Mouse (Mus musculus) gastrocnemius, postnatal 10 days (tissue): ENCODE measurements around the gene Rnf146. TPM values are rescaled to one million over a fixed set of nuclear protein-coding genes. Genes with fewer than 3 reads are reported as not detected.
"Not testable (repeated sequence)": the region's sequence is repeated elsewhere in the genome, so short reads cannot be mapped to it uniquely, and the experiment has no call there.

Experiments
- DNase-seq: peaks from one replicate; pipeline ENCODE4 v3.0.0; 2021; ENCODE audit warnings: mixed read lengths
- long read RNA-seq, 2 experiments: library from polyadenylated mRNA; stranded (forward); transcript quantifications; one replicate each; pipeline ENCODE4 v2.0.0; 2021
- total RNA-seq, 2 experiments: library from RNA; stranded (reverse); gene quantifications; 2 replicates each; pipeline ENCODE4 v1.2.3; 2021

Rnf146 gene
- 10 to 100 TPM; 47.1 to 49.4 TPM for total RNA-seq
- long read RNA-seq, experiment 1, full-length matches to known transcripts = 16 of 18 reads
- long read RNA-seq, experiment 1, partial matches to known transcripts = 2 of 18 reads
- long read RNA-seq, experiment 1, other reads (novel, unspliced or antisense) = 0 of 18 reads
- long read RNA-seq, experiment 2, full-length matches to known transcripts = 7 of 14 reads
- long read RNA-seq, experiment 2, partial matches to known transcripts = 4 of 14 reads
- long read RNA-seq, experiment 2, other reads (novel, unspliced or antisense) = 3 of 14 reads

GRCm38 (mm10) chr10:29362197-29362900, at the start of gene Rnf146:
Rnf146 (minus strand) TSS chr10:29362442.
- DNase-seq = no peak

- DNase-seq = no peak
These were observed 40.5 kb upstream of the Rnf146 start for GRCm38 (mm10) chr10:29402656-29403268.

- DNase-seq = not testable (repeated sequence)
These were observed 32.6 kb upstream of the Rnf146 start for GRCm38 (mm10) chr10:29394890-29395289.

GRCm38 (mm10) chr10:29381558-29381957, 19.3 kb upstream of the Rnf146 start:
- DNase-seq = no peak

GRCm38 (mm10) chr10:29374065-29374464, 11.8 kb upstream of the Rnf146 start:
- DNase-seq = no peak

GRCm38 (mm10) chr10:29361464-29362196, 612 bp downstream of the Rnf146 start:
- DNase-seq = peak; percentile 94

GRCm38 (mm10) chr10:29361095-29361463, 1.2 kb downstream of the Rnf146 start:
- no peak for DNase-seq

- no peak for DNase-seq
These were observed 8.1 kb downstream of the Rnf146 start for GRCm38 (mm10) chr10:29354183-29354582.

GRCm38 (mm10) chr10:29352575-29352974, 9.7 kb downstream of the Rnf146 start:
- DNase-seq = no peak

GRCm38 (mm10) chr10:29351420-29351819, 10.8 kb downstream of the Rnf146 start:
- no peak for DNase-seq

GRCm38 (mm10) chr10:29346638-29347037, 15.6 kb downstream of the Rnf146 start:
- DNase-seq = no peak

- no peak for DNase-seq
These were observed 18.0 kb downstream of the Rnf146 start for GRCm38 (mm10) chr10:29344232-29344631.

- peak; percentile 47 for DNase-seq
These were observed 23.7 kb downstream of the Rnf146 start for GRCm38 (mm10) chr10:29338355-29339056.

GRCm38 (mm10) chr10:29333836-29334235, 28.4 kb downstream of the Rnf146 start:
- no peak for DNase-seq

GRCm38 (mm10) chr10:29324817-29325216, 37.4 kb downstream of the Rnf146 start:
- DNase-seq = no peak

GRCm38 (mm10) chr10:29313905-29314304, 48.3 kb downstream of the Rnf146 start:
- DNase-seq = no peak

GRCm38 (mm10) chr10:29313064-29313638, 49.1 kb downstream of the Rnf146 start, which contains the start of gene Echdc1:
Echdc1 (plus strand) TSS chr10:29313166.
- DNase-seq = peak; percentile 89

GRCm38 (mm10) chr10:29311480-29312219, 50.6 kb downstream of the Rnf146 start:
- DNase-seq = no peak

GRCm38 (mm10) chr10:29302230-29302629, 60.0 kb downstream of the Rnf146 start:
- no peak for DNase-seq
